Mouse (Mus musculus) kidney, embryonic 16.5 days (tissue): ENCODE results near the gene Tab1. TPM values are rescaled to one million over a fixed set of nuclear protein-coding genes. Genes with fewer than 3 reads are reported as not detected.

Source experiments
- ATAC-seq: fragments of 200-750 bp; cut with Nextera tagmentation; 2 replicates; pipeline ENCODE4 v1.8.0; 2017; ENCODE audit warnings: moderate TSS enrichment; ENCODE audit not compliant: low FRiP score, low TSS enrichment
- H3K27ac ChIP-seq: fragments of 300-500 bp; sonication (generic); 2 replicates; pipeline ENCODE4 v1.5.1; 2014; ENCODE audit warnings: low read length
- H3K27me3 ChIP-seq: fragments of 300-500 bp; sonication (generic); 2 replicates; pipeline ENCODE4 v1.6.1; 2014; ENCODE audit warnings: low read length, control low read depth, mixed read lengths; ENCODE audit not compliant: insufficient read depth
- H3K36me3 ChIP-seq: fragments of 300-500 bp; sonication (generic); 2 replicates; pipeline ENCODE4 v1.6.1; 2014; ENCODE audit warnings: low read length, control low read depth, mixed read lengths; ENCODE audit not compliant: insufficient read depth
- H3K4me1 ChIP-seq: fragments of 300-500 bp; sonication (generic); 2 replicates; pipeline ENCODE4 v1.6.1; 2014; ENCODE audit warnings: low read length, control low read depth, mixed read lengths; ENCODE audit not compliant: insufficient read depth
- H3K4me2 ChIP-seq: fragments of 300-500 bp; sonication (generic); replicated peaks from 2 replicates; pipeline ENCODE4 v1.6.1; 2014; ENCODE audit warnings: low read depth, low read length
- H3K4me3 ChIP-seq: fragments of 300-500 bp; sonication (generic); 2 replicates; pipeline ENCODE4 v1.5.1; 2014; ENCODE audit warnings: mild to moderate bottlenecking, low read length
- H3K9ac ChIP-seq: fragments of 300-500 bp; sonication (generic); replicated peaks from 2 replicates; pipeline ENCODE4 v1.6.1; 2014; ENCODE audit warnings: low read length
- H3K9me3 ChIP-seq: fragments of 300-500 bp; sonication (generic); 2 replicates; pipeline ENCODE4 v1.6.1; 2016; ENCODE audit warnings: low read length, control low read depth
- WGBS: fragments of 180-500 bp; shearing (Covaris S2); extraction: QIAGEN DNeasy Blood & Tissue Kit; methylation state at CpG from one replicate; pipeline ENCODE4 v1.1.7; 2014; 5-methylcytosine and 5-hydroxymethylcytosine counted together
- polyA plus RNA-seq: library from polyadenylated mRNA; unstranded; fragments of >200 nt; fragmentation: Nextera tagmentation; extraction: Ambion mirVana; gene quantifications from 2 replicates; pipeline ENCODE4 v1.2.1, GENCODE M21; 2015

Gene Tab1
- polyA plus RNA-seq, 1 experiment from 2014 or later = 44.1 TPM

DNA sequence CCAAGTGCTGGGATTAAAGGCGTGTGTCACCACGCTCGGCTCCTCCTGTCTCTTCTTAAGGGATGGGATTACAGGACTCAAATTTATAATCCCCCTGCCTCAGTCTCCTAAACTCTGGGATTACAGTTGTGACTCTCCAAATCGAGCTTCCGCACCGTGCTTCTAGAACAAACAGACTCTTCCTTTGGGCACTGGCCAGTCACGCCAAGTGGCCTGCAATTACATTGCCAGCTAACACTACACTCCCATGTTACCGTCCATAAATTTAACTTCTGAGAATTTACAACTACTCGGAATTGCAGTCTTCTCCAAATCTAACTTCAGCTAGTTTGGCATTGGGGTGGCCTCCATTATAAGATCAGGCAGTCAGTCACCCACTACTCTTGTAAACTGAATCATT is 475 bp upstream of the Tab1 start:
- Histone ChIP-seq H3K9ac (peak overlapping the region; percentile 94), H3K9me3 (no peaks in the 10 kb centered on the region), H3K4me2 (peak overlapping the region; percentile 73), H3K27ac (no peak overlapping the region), H3K4me1 (peaks cover 14% of the 10 kb centered on the region), H3K27me3 (no peaks in the 10 kb centered on the region), H3K36me3 (no peaks in the 10 kb centered on the region; the same call in 1 of the 2 replicates), H3K4me3 (peak overlapping the region; percentile 77)
- no peak for ATAC-seq
- 62% methylated on average over 9 of the region's 9 CpGs for WGBS

DNA sequence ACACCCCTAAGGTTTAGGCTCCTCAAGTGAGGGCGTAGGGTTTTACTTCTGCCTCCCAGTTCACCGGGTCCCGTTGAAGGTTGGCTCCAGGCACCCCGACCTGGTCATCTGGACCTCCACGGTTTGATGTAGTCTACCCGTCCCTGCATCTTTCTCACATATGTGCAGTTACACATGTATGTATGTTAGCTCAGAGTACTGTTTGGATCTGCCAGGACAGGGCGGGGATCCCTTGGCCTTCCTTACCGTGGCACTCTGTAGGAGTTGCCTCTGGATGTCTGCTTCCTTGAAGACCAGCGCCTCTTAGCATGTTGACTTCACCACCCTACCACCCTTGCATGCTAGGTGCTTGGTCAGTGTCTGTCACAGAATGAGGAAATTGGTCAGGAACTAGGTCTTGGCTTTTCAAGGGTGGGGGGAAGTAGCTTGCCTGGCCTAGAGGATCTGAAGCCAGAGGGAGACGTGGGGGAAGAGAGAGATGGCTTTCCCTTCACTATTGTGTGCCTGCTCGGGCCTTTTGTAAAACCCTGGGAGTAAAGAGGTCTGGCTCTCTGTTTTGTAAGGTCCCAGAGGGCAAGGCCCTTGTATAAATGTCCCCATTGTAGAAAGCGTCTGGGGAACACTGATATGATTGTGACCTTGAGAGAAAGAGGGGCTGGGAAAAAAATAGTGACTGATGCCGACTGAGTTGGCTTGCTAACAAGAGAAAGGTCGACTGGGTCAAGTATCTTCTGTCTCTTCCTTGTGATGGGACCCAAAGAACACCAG is 939 bp downstream of the Tab1 start:
- Histone ChIP-seq H3K4me3 (peak overlapping the region; percentile 77), H3K27ac (peak overlapping the region; percentile 100), H3K27me3 (no peaks in the 10 kb centered on the region), H3K4me2 (peak overlapping the region; percentile 73), H3K9ac (peak overlapping the region; percentile 94), H3K36me3 (no peaks in the 10 kb centered on the region; the same call in 1 of the 2 replicates), H3K9me3 (no peaks in the 10 kb centered on the region), H3K4me1 (peaks cover 14% of the 10 kb centered on the region)
- 10% methylated on average over 14 of the region's 14 CpGs for WGBS
- ATAC-seq = peak; percentile 35; the same call in 1 of the 2 replicates

DNA sequence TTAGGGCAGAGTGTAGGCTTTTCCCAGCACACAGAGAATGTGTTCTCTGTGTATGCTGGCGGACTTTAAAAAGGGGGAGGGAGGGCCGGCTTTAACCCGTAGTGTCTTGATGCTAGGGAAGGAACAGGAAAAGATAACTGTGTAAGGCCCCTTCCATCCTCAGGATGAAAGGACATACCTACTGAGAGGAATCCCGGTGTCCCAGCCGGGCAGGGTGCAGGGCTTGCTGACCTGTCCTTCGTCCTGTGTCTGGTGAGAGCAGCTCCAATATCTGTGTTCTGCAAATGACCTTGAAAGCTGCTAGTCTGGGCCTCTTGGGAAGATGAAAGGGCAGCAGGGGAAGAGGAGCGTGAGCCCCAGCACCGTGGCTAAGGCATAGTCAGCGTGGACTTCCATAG is 1.5 kb downstream of the Tab1 start:
- Histone ChIP-seq H3K4me2 (peak overlapping the region; percentile 73), H3K4me3 (peak overlapping the region; percentile 77), H3K36me3 (no peaks in the 10 kb centered on the region; the same call in 1 of the 2 replicates), H3K9ac (peak overlapping the region; percentile 94), H3K4me1 (peaks cover 14% of the 10 kb centered on the region), H3K27ac (peak overlapping the region; percentile 100), H3K27me3 (no peaks in the 10 kb centered on the region), H3K9me3 (no peaks in the 10 kb centered on the region)
- ATAC-seq = no peak
- 65% methylated on average over 9 of the region's 9 CpGs for WGBS

DNA sequence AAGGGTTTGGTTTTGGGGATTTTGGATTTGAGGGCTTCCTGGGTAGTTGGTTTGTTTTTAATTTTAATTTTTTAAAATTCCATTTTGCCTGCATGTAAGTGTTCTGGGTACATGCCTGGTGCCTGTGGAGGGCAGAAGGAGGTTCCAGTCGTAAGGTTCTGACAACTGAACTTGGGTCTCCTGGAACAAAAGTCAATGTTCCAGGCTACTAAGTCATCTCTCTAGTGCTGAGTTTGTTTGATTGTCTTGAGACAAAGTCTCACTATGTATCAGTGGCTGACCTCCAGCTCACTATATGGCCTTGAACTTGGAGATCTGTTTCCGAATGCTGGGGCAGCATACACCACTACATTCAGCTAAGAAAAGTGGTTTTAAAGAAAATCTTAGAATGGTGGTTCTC is 2.6 kb downstream of the Tab1 start:
- H3K4me3 ChIP-seq = no peak overlapping the region
- H3K9ac ChIP-seq = 0 out of 2 replicates have a peak overlapping the region, but pooled peaks have one; percentile 15
- H3K27ac ChIP-seq = no peak overlapping the region
- no peaks in the 10 kb centered on the region; the same call in 1 of the 2 replicates for H3K36me3 ChIP-seq
- 85% methylated on average over 2 of the region's 2 CpGs for WGBS
- H3K4me2 ChIP-seq = no peak overlapping the region
- H3K27me3 ChIP-seq = no peaks in the 10 kb centered on the region
- no peak for ATAC-seq
- peaks cover 14% of the 10 kb centered on the region for H3K4me1 ChIP-seq
- no peaks in the 10 kb centered on the region for H3K9me3 ChIP-seq

DNA sequence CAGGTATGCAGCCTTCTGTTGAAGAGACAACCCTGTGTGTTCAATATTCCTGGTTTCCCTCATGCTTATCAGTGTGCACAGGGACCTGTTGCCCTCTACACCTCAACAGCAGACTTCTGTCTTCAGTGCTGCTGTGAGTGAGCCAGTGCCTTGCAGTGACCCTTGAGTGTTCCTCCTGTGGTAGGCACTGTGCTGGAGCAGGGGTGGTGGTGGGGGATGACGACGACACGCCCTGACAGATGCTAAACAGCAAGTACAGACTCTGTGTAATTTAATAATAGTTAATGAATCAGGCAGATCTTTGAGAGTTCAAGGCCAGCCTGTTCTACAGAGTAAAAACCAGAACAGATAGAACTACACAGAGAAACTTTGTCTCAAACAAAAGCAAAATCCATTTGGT is 3.7 kb downstream of the Tab1 start:
- no peak overlapping the region for H3K9ac ChIP-seq
- H3K4me2 ChIP-seq = no peak overlapping the region
- ATAC-seq = no peak
- 92% methylated on average over 3 of the region's 3 CpGs for WGBS
- H3K4me1 ChIP-seq = peaks cover 14% of the 10 kb centered on the region
- H3K9me3 ChIP-seq = no peaks in the 10 kb centered on the region
- no peaks in the 10 kb centered on the region for H3K27me3 ChIP-seq
- no peak overlapping the region for H3K4me3 ChIP-seq
- H3K27ac ChIP-seq = no peak overlapping the region
- H3K36me3 ChIP-seq = peaks cover 3% of the 10 kb centered on the region

DNA sequence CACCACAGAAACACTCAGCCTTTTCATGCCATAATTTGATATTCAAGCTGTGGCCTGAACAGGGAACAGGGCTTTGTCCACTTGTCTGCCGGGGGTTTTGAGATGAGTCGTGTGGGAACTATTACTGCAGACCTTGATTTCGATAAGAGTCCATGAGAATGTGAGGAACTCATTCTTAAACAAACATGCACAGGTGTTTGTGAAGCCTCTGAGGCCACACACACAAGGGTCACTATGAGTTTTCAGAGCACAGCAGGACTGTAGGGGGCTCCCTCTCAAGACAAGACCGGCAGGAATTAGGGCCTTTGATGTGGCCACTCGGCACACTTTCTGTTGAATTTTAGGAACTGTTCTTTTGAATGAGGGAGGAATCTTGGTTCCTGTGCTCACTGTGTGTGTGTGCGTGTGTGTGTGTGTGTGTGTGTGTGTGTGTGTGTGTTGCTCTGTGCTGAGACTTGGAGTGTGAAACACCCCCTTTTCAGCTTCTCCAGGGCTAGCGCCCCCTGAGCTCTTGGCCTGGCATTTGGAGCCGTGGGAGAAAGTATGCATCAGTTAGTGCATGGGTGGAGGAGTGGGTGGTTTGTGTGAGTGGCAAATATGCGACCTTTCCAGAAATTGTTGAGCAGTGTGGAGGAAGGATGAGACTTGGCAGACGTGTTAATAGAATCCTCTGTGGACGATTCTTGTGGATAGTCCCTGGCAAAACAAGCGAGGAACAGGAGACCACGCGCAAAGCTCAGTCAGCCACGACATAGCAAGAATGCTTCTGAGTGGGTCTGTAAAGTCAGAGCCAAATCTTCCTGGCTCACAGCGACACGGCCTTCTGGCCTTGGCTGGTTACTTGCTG is 5.2 kb downstream of the Tab1 start:
- no peak for ATAC-seq
- Histone ChIP-seq H3K4me1 (peaks cover 14% of the 10 kb centered on the region), H3K9ac (no peak overlapping the region), H3K27me3 (no peaks in the 10 kb centered on the region), H3K36me3 (peaks cover 10% of the 10 kb centered on the region), H3K27ac (no peak overlapping the region), H3K4me3 (no peak overlapping the region), H3K4me2 (no peak overlapping the region), H3K9me3 (peaks cover 3% of the 10 kb centered on the region; the same call in 1 of the 2 replicates)
- 54% methylated on average over 17 of the region's 17 CpGs for WGBS

DNA sequence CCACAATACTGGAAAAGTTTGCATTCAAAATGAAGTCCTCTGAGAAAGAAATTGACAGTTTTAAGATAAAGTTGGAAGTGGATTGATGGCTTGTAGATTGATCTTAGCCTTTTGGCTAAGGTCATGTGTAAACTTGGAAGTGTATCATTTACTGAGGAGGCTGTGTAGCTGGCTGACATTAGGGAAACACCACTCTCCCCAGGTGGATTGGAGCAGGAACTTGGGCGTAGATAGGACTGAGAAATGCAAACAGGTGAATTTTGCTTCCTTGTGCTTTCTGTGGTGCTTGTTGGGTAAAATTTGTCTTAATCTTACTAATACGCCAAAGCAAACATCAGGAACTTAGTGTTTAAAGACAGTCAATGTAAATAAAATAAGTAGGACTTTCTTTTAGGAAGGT is 7.4 kb downstream of the Tab1 start:
- H3K27ac ChIP-seq = no peak overlapping the region
- WGBS = 92% methylated on average over 2 of the region's 2 CpGs
- peaks cover 13% of the 10 kb centered on the region for H3K36me3 ChIP-seq
- peaks cover 3% of the 10 kb centered on the region; the same call in 1 of the 2 replicates for H3K9me3 ChIP-seq
- H3K4me2 ChIP-seq = no peak overlapping the region
- ATAC-seq = no peak
- no peaks in the 10 kb centered on the region for H3K27me3 ChIP-seq
- H3K4me3 ChIP-seq = no peak overlapping the region
- no peak overlapping the region for H3K9ac ChIP-seq
- no peaks in the 10 kb centered on the region for H3K4me1 ChIP-seq

DNA sequence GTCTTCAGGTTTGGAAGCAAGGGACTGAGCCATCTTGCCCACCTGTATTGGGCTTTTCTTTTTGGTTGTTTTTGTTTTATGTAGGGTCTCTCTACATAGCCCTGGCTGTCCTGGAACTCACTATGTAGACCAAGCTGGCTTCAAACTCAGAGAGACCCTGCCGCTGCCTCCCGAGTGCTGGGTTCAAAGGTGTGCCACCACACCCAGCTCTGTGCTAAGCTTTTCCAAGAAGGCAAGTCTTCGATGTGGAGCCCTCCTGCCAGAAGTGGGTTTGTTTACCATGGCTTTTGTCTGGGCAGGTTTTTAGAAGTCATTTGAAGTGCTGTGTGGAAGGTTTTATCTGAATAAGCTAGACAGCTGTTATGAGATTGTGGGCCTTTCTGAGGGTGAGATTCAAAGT is 8.0 kb downstream of the Tab1 start:
- peaks cover 13% of the 10 kb centered on the region for H3K36me3 ChIP-seq
- 95% methylated on average over 3 of the region's 3 CpGs for WGBS

DNA sequence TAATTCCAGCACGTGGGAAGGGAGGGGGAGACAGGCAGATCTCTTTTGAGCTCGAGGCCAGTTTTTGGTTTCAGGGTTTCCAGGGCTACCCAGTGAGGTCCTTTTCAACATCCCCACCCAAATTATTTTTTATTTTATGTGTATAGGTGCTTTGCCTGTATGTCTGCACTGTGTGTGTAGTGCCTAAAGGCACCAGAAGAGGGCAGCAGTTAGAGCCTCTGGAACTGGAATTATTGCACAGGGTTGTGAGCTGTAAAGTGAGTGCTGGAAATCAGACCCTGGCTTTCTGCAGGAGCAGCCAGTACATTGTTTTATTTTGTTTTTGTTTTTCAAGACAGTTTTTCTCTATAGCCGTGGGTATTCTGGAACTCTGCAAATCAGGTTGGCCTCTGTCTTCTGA is 9.2 kb downstream of the Tab1 start:
- Histone ChIP-seq H3K27me3 (no peaks in the 10 kb centered on the region), H3K9ac (no peak overlapping the region), H3K4me1 (no peaks in the 10 kb centered on the region), H3K9me3 (peaks cover 3% of the 10 kb centered on the region; the same call in 1 of the 2 replicates), H3K4me2 (no peak overlapping the region), H3K4me3 (no peak overlapping the region), H3K27ac (no peak overlapping the region), H3K36me3 (peaks cover 13% of the 10 kb centered on the region)
- 96% methylated on average over 3 of the region's 3 CpGs for WGBS
- no peak for ATAC-seq

More for the DNA sequence above, 8.0 kb downstream of the Tab1 start:
- no peak for ATAC-seq
- Histone ChIP-seq H3K9ac (no peak overlapping the region), H3K27ac (no peak overlapping the region), H3K4me3 (no peak overlapping the region), H3K4me1 (no peaks in the 10 kb centered on the region), H3K9me3 (peaks cover 3% of the 10 kb centered on the region; the same call in 1 of the 2 replicates), H3K4me2 (no peak overlapping the region), H3K27me3 (no peaks in the 10 kb centered on the region)
